Mouse (Mus musculus) left cerebral cortex, adult 9 months (tissue): ENCODE data around the gene Mapk8ip1.

Experiments used
- DNase-seq, 2 experiments: peaks; one replicate each; pipeline ENCODE4 v3.0.0; 2022; ENCODE audit warnings: low spot score in 2 of 2

Mapk8ip1 gene

DNA sequence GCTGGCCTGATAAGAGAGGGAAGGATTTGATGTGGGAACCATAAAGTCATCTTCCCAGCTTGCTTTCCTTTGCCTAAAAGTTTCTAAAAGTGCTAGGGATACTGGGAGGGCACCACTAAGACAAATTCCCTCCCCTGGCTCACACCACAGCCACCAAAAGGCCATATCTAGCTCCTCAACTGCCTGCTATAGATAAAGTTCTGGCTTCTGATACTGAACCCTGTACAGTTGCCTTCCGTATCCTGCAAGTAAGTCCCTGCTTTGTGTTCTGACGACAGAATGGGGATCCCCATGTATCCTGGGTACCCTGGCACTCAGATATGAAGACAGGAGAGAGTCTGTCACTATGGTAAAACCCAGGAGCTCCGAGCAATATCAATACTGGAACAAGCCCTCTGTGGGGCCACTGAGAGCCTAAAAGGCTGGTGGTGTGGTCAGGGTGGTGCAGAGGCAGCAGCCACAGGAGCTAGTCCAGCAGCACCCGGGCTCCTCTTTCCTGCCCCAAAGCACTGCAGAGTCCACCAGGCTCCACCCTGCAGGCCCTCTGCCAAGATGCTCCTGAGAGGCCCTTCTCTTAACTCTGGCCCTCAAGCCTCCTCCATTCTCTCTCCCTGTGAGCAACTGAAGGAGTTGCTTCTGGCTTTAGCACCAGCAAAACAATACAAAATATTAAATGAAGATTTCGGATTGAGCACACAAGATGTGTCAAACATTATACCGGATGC lies 10.7 kb downstream of the Mapk8ip1 start:
- no peak for DNase-seq

DNA sequence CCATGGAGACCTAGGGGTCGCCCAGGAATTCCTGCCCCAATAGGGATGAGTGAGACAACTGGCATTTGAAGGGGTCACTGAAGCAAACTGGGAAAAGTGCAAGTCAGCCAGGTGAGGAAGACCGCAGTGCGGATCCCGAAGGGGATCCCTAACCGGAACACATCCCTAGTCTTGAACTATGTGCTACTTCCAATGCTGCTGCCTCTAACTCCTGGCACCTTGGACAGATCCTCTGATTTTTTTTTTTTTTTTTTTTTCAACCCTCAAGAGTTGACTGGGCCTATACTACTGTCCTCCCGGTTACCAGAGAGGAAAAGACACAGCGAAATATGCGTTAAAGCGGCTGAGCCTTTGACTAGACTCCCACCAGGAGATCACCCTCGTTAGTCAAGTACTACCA lies 11.4 kb downstream of the Mapk8ip1 start:
- no peak for DNase-seq

DNA sequence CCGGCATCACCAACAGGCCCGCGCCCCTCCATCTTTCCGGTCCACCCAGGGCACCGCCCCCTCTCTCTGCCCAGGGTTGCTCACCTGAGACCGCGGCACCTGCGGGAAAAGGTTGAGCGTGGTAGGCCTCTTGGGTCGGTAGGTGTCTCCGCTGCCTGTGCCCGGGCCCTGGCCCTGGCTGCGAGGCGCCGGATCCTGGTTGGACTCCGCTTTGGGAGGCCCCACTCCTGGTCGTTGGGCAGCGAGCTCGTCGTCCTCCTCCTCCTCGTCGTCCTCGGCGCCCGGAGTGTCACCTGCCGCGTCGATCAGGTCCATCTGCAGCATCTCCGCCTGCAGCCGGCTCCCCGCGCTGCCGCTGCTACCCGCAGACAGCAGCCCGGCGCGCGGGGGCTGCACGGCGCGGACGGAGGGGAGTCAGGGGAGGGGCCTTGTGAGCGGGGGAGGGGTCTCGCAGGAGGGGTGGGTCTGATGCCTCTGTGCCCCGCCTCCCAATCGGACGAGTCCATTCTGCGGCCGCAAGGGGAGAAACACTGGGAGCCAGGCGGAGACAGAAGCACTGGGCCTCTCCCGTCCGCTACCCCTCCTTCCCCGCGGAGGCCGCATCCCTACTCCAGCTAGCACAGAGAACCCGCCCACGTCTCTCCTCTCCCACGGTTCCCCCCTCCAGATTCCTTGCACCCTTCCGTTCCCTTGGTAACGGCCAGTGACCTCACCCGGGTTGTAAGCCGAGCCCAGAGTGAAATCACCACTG lies 12.0 kb downstream of the Mapk8ip1 start:
- DNase-seq: peak; percentile 94 to 96

DNA sequence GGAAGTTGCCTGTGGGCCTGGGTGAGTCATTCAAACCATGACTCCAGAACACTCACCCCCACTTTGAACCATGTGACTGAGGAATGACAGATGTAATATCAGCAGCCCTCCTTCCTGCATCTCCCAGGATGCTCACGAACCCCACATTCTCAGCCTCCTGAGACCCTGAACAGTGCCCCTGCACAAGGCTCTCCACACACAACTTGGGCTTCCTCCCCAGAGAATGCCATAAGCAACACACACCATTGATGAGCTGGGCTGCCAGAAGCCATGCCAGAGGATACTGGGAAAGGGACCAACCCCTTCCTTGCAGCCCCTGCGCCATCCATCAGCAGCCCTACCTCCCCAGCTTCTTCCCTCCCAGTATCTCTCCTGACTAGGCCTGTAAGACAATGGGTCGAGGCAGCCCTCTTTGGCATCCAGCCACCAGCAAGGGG lies 13.0 kb downstream of the Mapk8ip1 start:
- DNase-seq: peak in 1 of 2 experiments; percentile 56

- peak in 1 of 2 experiments; percentile 78 for DNase-seq
Measured at GRCm38 (mm10) chr2:92387646-92388045, 13.4 kb downstream of the Mapk8ip1 start.

DNA sequence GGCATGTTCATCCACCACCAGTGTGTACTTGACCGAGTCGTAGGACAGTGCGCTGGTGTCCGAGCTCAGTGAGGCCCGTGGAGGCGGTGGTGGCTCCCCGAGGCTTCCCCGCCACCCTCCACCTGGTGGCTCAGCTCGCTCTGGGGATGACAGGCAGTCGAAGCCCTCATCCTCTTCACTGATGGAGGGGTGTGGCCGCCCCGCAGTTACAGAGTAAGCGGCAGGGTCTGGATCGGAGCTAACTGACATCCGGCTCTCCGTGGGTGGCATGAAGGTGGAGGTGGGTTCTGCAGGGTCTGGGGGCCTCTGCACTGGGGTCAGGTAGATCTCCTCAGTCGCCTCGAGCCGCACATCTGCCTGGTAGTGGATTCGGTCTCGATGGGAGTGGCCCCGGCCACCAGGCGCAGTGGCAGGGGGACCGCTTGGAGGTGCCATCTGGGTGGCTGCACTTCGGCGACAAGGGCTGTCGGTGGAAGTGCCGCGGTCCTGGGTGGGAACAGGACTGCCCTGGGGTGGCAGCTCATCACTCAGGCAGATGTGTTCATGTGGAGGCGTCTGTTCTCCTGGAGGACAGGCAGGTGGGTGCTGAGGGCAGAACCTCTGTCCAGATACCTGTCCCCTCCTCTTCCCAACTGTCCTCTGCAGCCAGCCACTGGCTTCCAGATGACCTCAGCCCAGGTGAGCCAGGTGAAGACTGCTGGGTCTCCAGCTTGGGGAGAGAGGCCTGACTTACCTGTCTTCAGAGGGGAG lies 14.1 kb downstream of the Mapk8ip1 start:
- DNase-seq: no peak

DNA sequence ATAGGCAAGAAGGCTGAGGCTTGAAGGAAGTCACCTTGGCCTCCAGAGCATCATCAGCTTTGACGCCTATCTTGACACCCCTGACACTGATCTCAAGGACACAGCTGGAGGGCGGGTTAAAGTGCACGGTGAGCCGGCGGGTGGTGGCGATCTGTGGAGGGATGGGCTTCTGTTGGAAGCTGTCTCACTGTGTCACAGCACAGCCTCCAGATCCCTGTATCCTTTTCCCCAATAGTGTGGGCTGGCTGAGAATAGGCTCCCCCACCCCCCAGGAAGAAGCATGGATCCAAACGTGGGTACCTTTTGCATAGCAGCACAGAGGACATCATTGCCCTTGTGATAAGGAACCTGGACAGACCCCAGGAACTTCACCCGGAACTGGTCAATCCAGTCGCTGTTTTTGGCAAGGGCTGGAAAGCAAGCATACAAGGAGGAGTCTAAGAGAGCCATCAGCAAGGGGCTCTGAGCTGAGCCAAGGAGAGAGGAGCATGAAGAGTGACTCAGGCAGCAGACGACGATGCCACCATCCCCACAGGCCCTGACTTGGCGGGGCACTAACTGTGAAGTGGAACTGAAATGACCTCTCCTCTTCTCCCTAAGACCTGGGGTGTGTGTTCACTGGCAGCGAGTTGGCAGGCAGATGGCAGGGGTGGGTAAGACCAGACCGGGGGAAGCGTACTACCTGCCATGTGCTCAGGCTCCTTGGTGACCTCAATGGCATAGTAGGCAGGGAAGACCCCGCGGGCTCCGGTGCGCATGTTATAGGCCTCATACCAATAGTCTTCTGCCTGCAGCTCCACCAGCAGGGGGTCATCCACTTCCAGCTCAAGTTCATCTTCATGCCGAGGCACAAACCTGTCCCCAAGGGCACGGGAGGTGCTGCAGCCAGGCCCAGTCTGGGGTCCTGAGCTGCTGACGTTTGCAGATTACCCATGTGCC lies 15.7 kb downstream of the Mapk8ip1 start:
- no peak for DNase-seq

GRCm38 (mm10) chr2:92384101-92384500 lies 17.0 kb downstream of the Mapk8ip1 start:
- no peak for DNase-seq

DNA sequence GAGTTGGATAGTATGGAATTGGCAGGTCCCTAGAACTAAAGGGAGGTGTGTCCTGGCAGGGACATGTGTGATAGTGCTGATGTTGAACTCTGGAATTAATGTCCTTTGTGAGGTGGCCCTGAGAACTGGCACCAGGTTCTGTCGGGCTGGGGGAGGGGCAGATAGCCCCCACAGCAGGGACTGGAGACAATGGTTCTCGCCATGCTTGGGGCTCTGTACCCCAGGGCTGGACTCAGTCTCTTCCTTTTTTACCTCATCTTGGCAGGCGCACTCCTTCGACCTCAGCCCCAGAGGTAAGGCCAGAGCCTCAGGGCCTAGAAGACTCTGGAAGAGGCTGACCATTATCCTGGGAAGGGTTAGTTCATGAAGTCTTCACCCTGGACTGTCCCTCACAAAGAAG lies 18.3 kb downstream of the Mapk8ip1 start:
- DNase-seq: no peak

DNA sequence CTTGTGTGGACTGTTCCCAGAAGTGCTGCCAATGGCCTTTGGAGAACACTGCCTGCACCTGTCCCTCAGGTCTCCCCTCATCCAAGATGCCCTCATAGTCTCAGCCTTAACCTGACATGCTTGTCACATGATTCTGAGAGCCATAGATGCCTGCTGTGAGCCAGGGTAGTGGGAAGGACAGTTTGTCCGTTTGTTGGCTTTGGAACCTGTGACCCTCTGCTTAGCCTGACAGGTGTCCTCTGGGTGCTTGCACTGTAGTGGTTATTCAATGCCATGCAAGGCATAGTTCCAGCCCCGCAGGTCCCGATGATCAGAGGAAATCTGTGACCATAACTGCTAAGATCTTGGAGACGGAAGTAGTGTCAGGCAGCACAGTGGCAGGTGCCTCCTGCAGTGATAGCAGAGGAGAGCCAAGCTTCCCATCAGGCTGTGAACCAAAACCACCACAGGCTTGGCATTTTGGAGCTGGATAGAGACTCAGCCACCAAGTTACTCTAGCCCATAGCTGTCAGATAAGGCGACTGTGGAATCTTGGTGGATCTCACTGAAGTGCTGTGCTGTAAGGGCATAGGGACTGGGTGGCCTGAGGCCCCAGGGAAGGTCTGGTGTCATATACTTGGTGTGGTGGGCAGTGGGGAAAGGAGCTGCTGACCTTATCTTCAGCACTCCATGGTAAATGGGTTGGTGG lies 19.0 kb downstream of the Mapk8ip1 start, which contains the start of gene 1700029I15Rik:
TSS of gene 1700029I15Rik (plus strand) at position 638 of the 688 bp plus-strand sequence.
- no peak for DNase-seq

GRCm38 (mm10) chr2:92381161-92381560 lies 19.9 kb downstream of the Mapk8ip1 start:
- no peak for DNase-seq

- no peak for DNase-seq
Measured at GRCm38 (mm10) chr2:92380495-92381050, 20.5 kb downstream of the Mapk8ip1 start.

- DNase-seq: no peak
Measured at GRCm38 (mm10) chr2:92379783-92380494, 21.1 kb downstream of the Mapk8ip1 start.

GRCm38 (mm10) chr2:92377320-92377719 lies 23.7 kb downstream of the Mapk8ip1 start:
- DNase-seq: no peak

DNA sequence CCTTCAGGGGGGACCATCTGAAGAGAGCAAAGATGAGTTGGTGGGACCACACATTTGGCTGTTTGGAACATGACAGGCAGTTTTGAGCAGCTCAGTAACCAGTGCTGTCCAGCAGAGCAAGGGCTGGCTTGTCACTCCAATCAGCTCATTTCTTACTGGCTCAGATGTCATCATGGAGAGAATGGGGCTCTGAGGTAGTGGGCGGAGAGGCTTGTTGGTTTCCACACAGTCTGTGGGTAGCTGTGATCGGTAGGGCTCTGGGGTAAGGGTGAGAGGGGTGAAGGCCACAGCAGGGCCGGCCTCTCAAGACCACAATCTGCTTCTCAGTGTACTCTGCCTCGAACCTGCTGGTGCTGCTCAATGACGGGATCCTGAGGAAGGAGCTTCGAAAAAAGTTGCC lies 24.8 kb downstream of the Mapk8ip1 start:
- no peak for DNase-seq

DNA sequence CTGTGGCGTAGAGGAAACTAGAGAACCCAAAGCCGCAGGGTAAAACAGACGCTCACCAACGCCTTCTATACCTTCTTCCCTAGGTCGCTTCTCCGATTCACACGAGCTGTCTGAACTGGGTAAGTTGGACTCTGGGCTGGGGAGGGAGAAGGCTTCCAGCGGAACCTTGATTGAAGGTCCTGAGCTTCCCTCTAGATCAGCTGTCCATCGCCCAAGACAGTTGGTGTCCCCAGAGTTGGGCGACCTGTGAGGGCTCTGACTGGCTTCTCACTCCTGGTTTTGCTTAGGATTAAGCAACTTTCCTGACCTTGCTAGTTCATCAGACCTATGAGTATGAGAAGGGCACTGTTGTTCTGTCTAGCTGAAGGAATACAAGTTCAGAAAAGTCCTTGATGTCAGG lies 25.3 kb downstream of the Mapk8ip1 start:
- no peak for DNase-seq

- peak; percentile 96 to 97 for DNase-seq
Measured at GRCm38 (mm10) chr2:92375099-92375623, 25.9 kb downstream of the Mapk8ip1 start.

DNA sequence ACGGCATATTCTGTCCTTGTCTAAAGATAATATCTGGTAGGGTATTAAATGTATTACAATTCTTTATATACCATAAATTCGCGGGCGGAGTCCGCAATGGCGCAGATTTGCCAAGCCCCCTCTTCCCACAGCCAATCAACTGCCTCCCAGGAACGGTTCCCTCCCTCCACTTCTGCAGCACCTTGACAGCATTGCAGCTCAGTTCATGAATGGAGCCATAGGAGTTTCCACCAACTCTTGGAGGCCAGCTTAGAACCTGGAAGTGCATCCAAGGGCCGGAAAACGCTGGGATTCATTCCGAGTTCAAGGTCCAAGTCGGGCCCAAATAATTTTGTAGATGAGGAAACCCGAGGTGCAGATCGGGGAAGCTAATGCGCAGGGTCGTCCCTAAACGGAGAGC lies 26.5 kb downstream of the Mapk8ip1 start, which contains the start of the genes Pex16 and Large2:
TSS of gene Pex16 (plus strand) at position 163 of the 400 bp plus-strand sequence.
TSS of gene Large2 (minus strand) at position 356 of the 400 bp plus-strand sequence.
- DNase-seq: peak in 1 of 2 experiments; percentile 54

GRCm38 (mm10) chr2:92373437-92373813 lies 27.6 kb downstream of the Mapk8ip1 start:
- no peak for DNase-seq
